Mouse (Mus musculus): ENCODE measurements around the gene Ttc28. TPM values are rescaled to one million over a fixed set of nuclear protein-coding genes. Genes with fewer than 3 reads are reported as not detected.

The Ttc28 gene
- polyA plus RNA-seq, 1 experiment = 14.4 TPM

- 31% methylated on average over 9 of the region's 9 CpGs for WGBS
- peaks cover 13% of the 10 kb centered on the region for H3K4me1 ChIP-seq (ENCODE audit: control insufficient read depth, insufficient read depth, low read length)
- no peak overlapping the region for H3K4me3 ChIP-seq (replicated peaks; ENCODE audit: extremely low read depth, low read depth, low read length)
- DNase-seq = no peak
- TF ChIP-seq CTCF (IDR thresholded peaks at IDR 0.05; ENCODE audit: insufficient read depth, low read length) (no peak), POLR2A (IDR thresholded peaks at IDR 0.05; ENCODE audit: borderline replicate concordance, extremely low read depth, low read depth, low read length) (no peak)
Measured at GRCm38 (mm10) chr5:111122332-111123049, 242.9 kb downstream of the Ttc28 start.

DNA sequence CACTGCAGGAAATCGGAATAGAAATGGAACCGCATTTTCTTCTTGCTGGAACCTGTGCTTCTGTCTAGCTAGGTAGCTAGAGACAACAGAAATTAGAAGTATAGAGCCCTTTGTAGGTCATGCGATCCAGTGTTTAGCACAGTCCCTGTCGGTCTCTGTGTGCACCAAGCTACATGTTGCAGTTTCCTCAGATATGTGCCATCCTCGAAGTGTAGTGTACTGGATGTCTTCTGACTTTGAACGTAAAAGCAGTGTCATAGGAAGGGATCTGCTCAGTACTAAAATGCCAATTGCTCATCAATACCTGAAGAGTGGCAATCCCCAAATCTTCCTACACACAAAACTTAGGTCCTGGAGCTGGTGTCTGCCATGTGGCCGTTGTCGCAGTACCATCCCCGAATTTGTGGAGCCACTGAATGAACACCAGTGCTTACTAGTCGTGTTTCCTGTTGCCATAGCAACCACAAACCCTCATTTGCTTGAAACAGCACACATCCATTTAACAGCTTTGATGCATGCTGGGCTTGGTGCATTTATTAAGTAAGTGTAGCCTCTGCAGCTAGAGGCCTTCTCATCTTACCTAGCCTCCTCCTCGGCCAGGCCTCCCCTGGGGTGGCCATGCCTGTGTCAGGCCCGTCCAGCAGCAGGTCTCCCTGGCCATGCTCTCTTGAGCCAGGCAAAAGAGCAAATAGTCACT is 243.6 kb downstream of the Ttc28 start:
- DNase-seq = no peak
- Histone ChIP-seq H3K4me1 (ENCODE audit: control insufficient read depth, insufficient read depth, low read length) (peaks cover 15% of the 10 kb centered on the region), H3K4me3 (replicated peaks; ENCODE audit: extremely low read depth, low read depth, low read length) (no peak overlapping the region)
- TF ChIP-seq POLR2A (IDR thresholded peaks at IDR 0.05; ENCODE audit: borderline replicate concordance, extremely low read depth, low read depth, low read length) (no peak), CTCF (IDR thresholded peaks at IDR 0.05; ENCODE audit: insufficient read depth, low read length) (no peak)
- WGBS = 68% methylated on average over 12 of the region's 12 CpGs

DNA sequence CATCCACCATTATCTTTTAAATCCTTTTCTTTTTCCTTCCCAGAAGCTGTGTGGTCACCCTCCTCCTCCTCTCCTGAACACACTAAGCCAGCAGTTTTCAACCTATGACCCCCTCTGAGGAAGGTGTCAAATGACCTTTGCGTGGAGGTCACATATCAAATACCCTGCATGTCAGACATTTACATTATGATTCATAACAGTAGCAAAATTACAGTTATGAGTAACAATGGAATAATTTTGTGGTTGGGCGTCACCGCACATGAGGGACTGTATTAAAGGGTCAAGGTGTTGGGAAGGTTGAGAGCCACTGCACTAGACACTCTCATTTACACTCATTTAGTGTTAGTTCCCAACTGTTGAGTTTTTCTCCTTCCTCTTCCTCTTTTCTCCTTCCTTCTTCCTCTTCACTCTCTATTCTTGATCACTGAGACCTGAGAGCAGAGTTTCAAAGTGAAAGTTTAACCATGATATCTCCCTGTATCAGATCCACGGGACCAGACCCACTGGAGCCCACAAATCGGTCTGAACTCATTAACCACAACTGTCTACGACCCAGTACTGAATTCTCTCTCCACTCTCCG is 245.1 kb downstream of the Ttc28 start:
- DNase-seq = no peak
- 80% methylated on average over 7 of the region's 7 CpGs for WGBS
- H3K4me3 ChIP-seq (replicated peaks; ENCODE audit: extremely low read depth, low read depth, low read length) = no peak overlapping the region
- TF ChIP-seq POLR2A (IDR thresholded peaks at IDR 0.05; ENCODE audit: borderline replicate concordance, extremely low read depth, low read depth, low read length) (no peak), CTCF (IDR thresholded peaks at IDR 0.05; ENCODE audit: insufficient read depth, low read length) (no peak)
- peaks cover 23% of the 10 kb centered on the region for H3K4me1 ChIP-seq (ENCODE audit: control insufficient read depth, insufficient read depth, low read length)

GRCm38 (mm10) chr5:111125746-111126145 is 246.1 kb downstream of the Ttc28 start:
- 62% methylated on average over 12 of the region's 12 CpGs for WGBS
- H3K4me1 ChIP-seq (ENCODE audit: control insufficient read depth, insufficient read depth, low read length) = peaks cover 23% of the 10 kb centered on the region
- TF ChIP-seq POLR2A (IDR thresholded peaks at IDR 0.05; ENCODE audit: borderline replicate concordance, extremely low read depth, low read depth, low read length) = no peak
- no peak for TF ChIP-seq CTCF (IDR thresholded peaks at IDR 0.05; ENCODE audit: insufficient read depth, low read length)

GRCm38 (mm10) chr5:111127786-111128185 is 248.2 kb downstream of the Ttc28 start:
- peaks cover 16% of the 10 kb centered on the region for H3K4me1 ChIP-seq (ENCODE audit: control insufficient read depth, insufficient read depth, low read length)
- no peak for DNase-seq
- no peak overlapping the region for H3K4me3 ChIP-seq (replicated peaks; ENCODE audit: extremely low read depth, low read depth, low read length)
- 78% methylated on average over 5 of the region's 5 CpGs for WGBS
- no peak for TF ChIP-seq CTCF (IDR thresholded peaks at IDR 0.05; ENCODE audit: insufficient read depth, low read length)
- TF ChIP-seq POLR2A (IDR thresholded peaks at IDR 0.05; ENCODE audit: borderline replicate concordance, extremely low read depth, low read depth, low read length) = no peak

More at GRCm38 (mm10) chr5:111125746-111126145, 246.1 kb downstream of the Ttc28 start:
- DNase-seq = no peak
- no peak overlapping the region for H3K4me3 ChIP-seq (replicated peaks; ENCODE audit: extremely low read depth, low read depth, low read length)

DNA sequence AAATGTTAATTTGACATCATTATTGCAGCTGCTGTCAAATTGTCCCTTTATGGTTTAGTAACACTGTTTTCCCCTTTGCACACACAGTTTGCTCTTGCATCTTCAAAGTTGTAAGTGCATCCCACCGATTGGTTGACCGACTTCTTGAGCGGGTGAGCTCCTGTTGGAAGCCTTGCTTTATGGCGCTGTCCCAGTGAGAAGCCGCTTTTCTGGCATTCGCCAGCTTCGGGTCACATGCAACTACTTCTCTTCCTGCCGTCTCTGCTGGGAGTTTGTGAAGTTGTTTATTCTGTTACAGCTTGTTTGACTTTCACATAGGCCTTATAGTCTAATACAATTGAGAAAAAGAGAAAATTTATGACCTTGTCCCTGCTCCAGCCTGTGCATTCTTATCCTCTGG is 250.5 kb downstream of the Ttc28 start:
- WGBS = 77% methylated on average over 8 of the region's 8 CpGs
- Histone ChIP-seq H3K4me1 (ENCODE audit: control insufficient read depth, insufficient read depth, low read length) (peaks cover 11% of the 10 kb centered on the region), H3K4me3 (replicated peaks; ENCODE audit: extremely low read depth, low read depth, low read length) (no peak overlapping the region)
- DNase-seq = no peak
- TF ChIP-seq CTCF (IDR thresholded peaks at IDR 0.05; ENCODE audit: insufficient read depth, low read length) (no peak), POLR2A (IDR thresholded peaks at IDR 0.05; ENCODE audit: borderline replicate concordance, extremely low read depth, low read depth, low read length) (no peak)

DNA sequence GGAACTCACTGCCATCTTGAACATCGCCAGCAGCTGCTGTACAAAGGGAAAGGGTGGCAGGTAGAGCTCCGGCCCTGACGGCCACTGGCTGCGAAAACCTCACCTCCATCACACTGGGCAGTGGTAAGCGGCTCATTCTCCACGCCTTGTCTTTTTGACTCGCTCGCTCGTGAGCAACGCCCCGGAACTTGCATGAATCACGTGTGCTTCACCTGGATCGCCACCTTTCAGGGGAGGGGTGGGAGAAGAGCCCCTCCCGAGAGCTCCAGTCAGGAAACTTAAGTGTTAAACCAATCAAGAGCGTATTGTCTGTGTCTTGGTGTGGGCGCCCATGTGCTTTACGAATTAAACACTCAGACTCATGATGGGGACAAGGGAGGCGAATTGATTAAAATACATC is 252.0 kb downstream of the Ttc28 start:
- WGBS = 96% methylated on average over 18 of the region's 18 CpGs
- TF ChIP-seq POLR2A (IDR thresholded peaks at IDR 0.05; ENCODE audit: borderline replicate concordance, extremely low read depth, low read depth, low read length) = no peak
- no peak for TF ChIP-seq CTCF (IDR thresholded peaks at IDR 0.05; ENCODE audit: insufficient read depth, low read length)
- Histone ChIP-seq H3K4me1 (ENCODE audit: control insufficient read depth, insufficient read depth, low read length) (peaks cover 11% of the 10 kb centered on the region), H3K4me3 (replicated peaks; ENCODE audit: extremely low read depth, low read depth, low read length) (no peak overlapping the region)
- DNase-seq = no peak

- Histone ChIP-seq H3K4me3 (replicated peaks; ENCODE audit: extremely low read depth, low read depth, low read length) (no peak overlapping the region), H3K4me1 (ENCODE audit: control insufficient read depth, insufficient read depth, low read length) (peaks cover 10% of the 10 kb centered on the region)
- DNase-seq = no peak
- TF ChIP-seq CTCF (IDR thresholded peaks at IDR 0.05; ENCODE audit: insufficient read depth, low read length) = no peak
- 72% methylated on average over 5 of the region's 5 CpGs for WGBS
Measured at GRCm38 (mm10) chr5:111133150-111133549, 253.5 kb downstream of the Ttc28 start.

DNA sequence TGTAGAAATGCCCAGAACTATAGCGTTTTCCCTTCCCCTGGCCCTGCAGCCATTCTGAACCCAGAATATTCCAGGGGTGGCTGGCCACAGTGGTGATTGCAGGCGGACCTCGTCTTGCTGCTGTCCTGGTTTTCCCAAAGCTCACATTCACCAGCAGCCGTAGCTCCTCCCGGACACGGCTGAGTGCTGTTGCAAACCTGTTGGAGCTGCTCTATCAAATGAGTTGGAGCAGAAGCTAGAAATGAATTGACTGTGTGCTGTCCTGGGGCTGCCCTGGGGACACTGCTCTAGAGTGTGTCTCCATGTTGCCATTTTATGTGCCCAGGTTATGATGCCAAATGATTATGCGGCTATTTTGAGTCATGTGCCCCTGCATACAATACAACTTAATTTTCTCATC is 254.2 kb downstream of the Ttc28 start:
- TF ChIP-seq POLR2A (IDR thresholded peaks at IDR 0.05; ENCODE audit: borderline replicate concordance, extremely low read depth, low read depth, low read length) (no peak), CTCF (IDR thresholded peaks at IDR 0.05; ENCODE audit: insufficient read depth, low read length) (no peak)
- H3K4me1 ChIP-seq (ENCODE audit: control insufficient read depth, insufficient read depth, low read length) = peaks cover 10% of the 10 kb centered on the region
- no peak overlapping the region for H3K4me3 ChIP-seq (replicated peaks; ENCODE audit: extremely low read depth, low read depth, low read length)
- no peak for DNase-seq
- 84% methylated on average over 7 of the region's 7 CpGs for WGBS
